Mouse (Mus musculus): ENCODE results near the gene Mfap3l.

- no peak for TF ChIP-seq CTCF (conservative IDR thresholded peaks at IDR 0.05; ENCODE audit: low read length)
- no peak for TF ChIP-seq POU5F1 (IDR thresholded peaks at IDR 0.05; ENCODE audit: borderline replicate concordance, low read length)
Observed at GRCm38 (mm10) chr8:60631504-60631934, 1.1 kb upstream of the Mfap3l start.
